Mouse (Mus musculus) retina, embryonic 14.5 days (tissue): ENCODE results near the gene Arl15.

Experiments
- DNase-seq: peaks from one replicate; pipeline ENCODE4 v3.0.0-alpha.2; 2015; ENCODE audit warnings: low spot score

Arl15 gene

GRCm38 (mm10) chr13:114151698-114152069 is 357.4 kb downstream of the Arl15 start:
- DNase-seq: no peak

- DNase-seq: no peak
Measured at GRCm38 (mm10) chr13:114156689-114157088, 362.4 kb downstream of the Arl15 start.

GRCm38 (mm10) chr13:114158111-114158730 is 363.9 kb downstream of the Arl15 start:
- DNase-seq: no peak

GRCm38 (mm10) chr13:114159634-114160391 is 365.5 kb downstream of the Arl15 start:
- no peak for DNase-seq

- DNase-seq: no peak
Measured at GRCm38 (mm10) chr13:114162753-114163152, 368.4 kb downstream of the Arl15 start.

GRCm38 (mm10) chr13:114165616-114166015 is 371.3 kb downstream of the Arl15 start:
- DNase-seq: no peak

GRCm38 (mm10) chr13:114166439-114167183 is 372.3 kb downstream of the Arl15 start:
- no peak for DNase-seq

GRCm38 (mm10) chr13:114170061-114170460 is 375.8 kb downstream of the Arl15 start:
- no peak for DNase-seq

GRCm38 (mm10) chr13:114171465-114171864 is 377.2 kb downstream of the Arl15 start:
- no peak for DNase-seq

GRCm38 (mm10) chr13:114188107-114188506 is 393.8 kb downstream of the Arl15 start:
- DNase-seq: no peak

- DNase-seq: no peak
Measured at GRCm38 (mm10) chr13:114188801-114189200, 394.5 kb downstream of the Arl15 start.

- no peak for DNase-seq
Measured at GRCm38 (mm10) chr13:114189441-114189840, 395.1 kb downstream of the Arl15 start.

- no peak for DNase-seq
Measured at GRCm38 (mm10) chr13:114190898-114191297, 396.6 kb downstream of the Arl15 start.

- DNase-seq: no peak
Measured at GRCm38 (mm10) chr13:114198252-114198799, 404.0 kb downstream of the Arl15 start.

GRCm38 (mm10) chr13:114199746-114200145 is 405.4 kb downstream of the Arl15 start:
- DNase-seq: no peak

GRCm38 (mm10) chr13:114200545-114200944 is 406.2 kb downstream of the Arl15 start:
- DNase-seq: no peak

GRCm38 (mm10) chr13:114202806-114203570 is 408.7 kb downstream of the Arl15 start:
- no peak for DNase-seq
